Mouse (Mus musculus): Measurements from ENCODE around the gene Ifnar1. TPM values are rescaled to one million over a fixed set of nuclear protein-coding genes. Genes with fewer than 3 reads are reported as not detected.
"Not testable (repeated sequence)": the region's sequence is repeated elsewhere in the genome, so short reads cannot be mapped to it uniquely, and the experiment has no call there.

Ifnar1 gene
- polyA plus RNA-seq (2014; fragmentation: Nextera tagmentation; extraction: Ambion mirVana) = 51.9 and 60.9 TPM in 2 replicates

DNA sequence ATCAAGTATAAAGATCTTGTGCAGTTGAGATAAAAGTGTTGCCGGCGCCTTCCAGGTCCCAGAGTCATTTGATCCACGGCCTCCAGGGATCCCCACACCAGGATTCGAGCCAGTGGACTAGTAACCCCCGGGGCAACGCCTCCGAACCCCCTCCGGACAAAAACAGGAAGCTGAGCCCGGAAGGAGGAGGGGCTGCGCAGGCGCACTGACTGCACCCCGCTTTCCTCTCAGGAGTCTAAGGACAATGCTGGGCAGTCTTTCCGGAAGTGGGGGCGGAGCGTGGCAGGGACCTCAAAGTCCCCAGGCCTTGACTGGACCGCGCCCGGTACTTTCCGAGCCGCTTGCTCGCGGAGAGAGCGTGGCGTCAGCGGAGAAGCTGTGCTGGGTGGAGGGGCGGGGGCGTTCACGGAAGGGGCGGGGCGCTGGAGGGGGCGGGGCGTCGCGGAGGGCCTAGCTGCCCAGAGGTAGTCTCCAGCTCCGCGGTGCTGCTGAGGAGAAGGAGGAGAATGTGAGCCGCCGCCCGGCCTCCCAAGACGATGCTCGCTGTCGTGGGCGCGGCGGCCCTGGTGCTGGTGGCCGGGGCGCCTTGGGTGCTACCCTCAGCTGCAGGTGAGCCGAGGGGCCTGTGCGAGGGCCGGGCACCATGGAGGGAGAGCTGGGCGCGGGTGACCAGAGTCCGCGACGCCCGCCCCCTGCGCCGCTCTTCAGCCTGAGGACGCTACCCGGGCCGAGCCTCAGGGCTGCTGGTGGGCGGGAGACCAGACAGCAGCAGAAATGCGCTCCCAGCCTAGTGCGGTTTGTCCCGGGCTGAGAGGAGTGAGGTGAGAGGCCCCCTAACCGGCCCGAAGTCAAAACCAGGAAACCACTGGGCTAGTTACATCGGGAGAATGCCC, at the start of gene Ifnar1:
Gene Ifnar1 (plus strand): TSS at position 431 of the 893 bp plus-strand sequence.
- peak within 1 kb of the TSS; percentile 78 for H3K4me2 ChIP-seq (ENCODE audit: low read length)
- peaks cover 8% of the 10 kb centered on the region for H3K4me1 ChIP-seq (replicated peaks; ENCODE audit: control insufficient read depth, insufficient read depth, low read length)
- WGBS = under 1% methylated on average over 59 of the region's 68 CpGs
- H3K4me3 ChIP-seq (ENCODE audit: low read depth, low read length) = peak within 1 kb of the TSS; percentile 75
- ATAC-seq (replicated peaks; ENCODE audit: low FRiP score, low TSS enrichment, low read depth) (peak; percentile 100), DNase-seq (ENCODE audit: low spot score) (peak; percentile 98)
- H3K36me3 ChIP-seq (ENCODE audit: control insufficient read depth, insufficient read depth, low read length) = peaks cover 12% of the 10 kb centered on the region
- H3K27me3 ChIP-seq (replicated peaks; ENCODE audit: control insufficient read depth, insufficient read depth, low read length) = no peaks in the 10 kb centered on the region
- no peaks in the 10 kb centered on the region for H3K9me3 ChIP-seq (ENCODE audit: control insufficient read depth, low read length)
- H3K27ac ChIP-seq (ENCODE audit: low read depth) = peak within 1 kb of the TSS; percentile 91
- peak within 1 kb of the TSS; percentile 77 for H3K9ac ChIP-seq (ENCODE audit: low read length)

DNA sequence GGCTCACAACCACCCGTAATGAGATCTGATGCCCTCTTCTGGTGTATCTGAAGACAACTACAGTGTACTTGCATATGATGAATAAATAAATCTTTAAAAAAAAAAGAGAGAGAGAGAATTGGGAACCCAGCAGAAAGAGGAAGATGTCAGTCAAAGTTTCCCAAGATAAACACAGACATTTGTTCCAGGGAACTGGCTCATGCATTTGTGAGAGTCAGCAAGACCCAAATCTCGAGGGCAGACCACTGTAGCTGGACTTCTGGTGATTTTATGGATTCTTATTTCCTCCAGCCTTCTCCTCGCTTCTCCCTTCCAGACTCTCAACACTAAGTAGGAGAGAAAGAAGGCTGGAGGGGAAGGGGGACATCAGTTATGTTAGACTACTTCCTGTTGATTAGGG, 47.0 kb upstream of the Ifnar1 start:
- WGBS = 74% methylated on average over 3 of the region's 3 CpGs
- Histone ChIP-seq H3K27me3 (replicated peaks; ENCODE audit: control insufficient read depth, insufficient read depth, low read length) (no peaks in the 10 kb centered on the region), H3K9me3 (ENCODE audit: control insufficient read depth, low read length) (no peaks in the 10 kb centered on the region), H3K4me1 (replicated peaks; ENCODE audit: control insufficient read depth, insufficient read depth, low read length) (no peaks in the 10 kb centered on the region), H3K27ac (ENCODE audit: low read depth) (no peak overlapping the region), H3K36me3 (ENCODE audit: control insufficient read depth, insufficient read depth, low read length) (no peaks in the 10 kb centered on the region), H3K4me3 (ENCODE audit: low read depth, low read length) (no peak overlapping the region), H3K9ac (ENCODE audit: low read length) (no peak overlapping the region), H3K4me2 (ENCODE audit: low read length) (no peak overlapping the region)
- no peak for DNase-seq (ENCODE audit: low spot score)
- no peak for ATAC-seq (replicated peaks; ENCODE audit: low FRiP score, low TSS enrichment, low read depth)

DNA sequence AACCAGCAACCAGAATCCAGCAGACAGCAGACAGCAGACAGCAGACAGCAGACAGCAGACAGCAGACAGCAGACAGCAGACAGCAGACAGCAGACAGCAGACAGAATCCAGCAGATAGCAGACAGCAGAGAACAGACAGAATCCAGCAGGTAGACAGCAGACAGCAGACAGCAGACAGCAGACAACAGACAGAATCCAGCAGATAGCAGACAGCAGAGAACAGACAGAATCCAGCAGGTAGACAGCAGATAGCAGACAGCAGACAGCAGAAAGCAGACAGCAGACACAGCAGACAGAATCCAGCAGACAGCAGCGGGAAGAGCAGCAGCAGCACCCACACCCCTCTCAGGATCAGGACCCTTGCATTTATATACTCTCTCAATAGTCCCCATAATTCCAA, 46.4 kb upstream of the Ifnar1 start:
- not testable (repeated sequence) for H3K9ac ChIP-seq (ENCODE audit: low read length); ATAC-seq (replicated peaks; ENCODE audit: low FRiP score, low TSS enrichment, low read depth); H3K9me3 ChIP-seq (ENCODE audit: control insufficient read depth, low read length); H3K27ac ChIP-seq (ENCODE audit: low read depth); H3K4me1 ChIP-seq (replicated peaks; ENCODE audit: control insufficient read depth, insufficient read depth, low read length); H3K27me3 ChIP-seq (replicated peaks; ENCODE audit: control insufficient read depth, insufficient read depth, low read length); H3K4me3 ChIP-seq (ENCODE audit: low read depth, low read length); H3K36me3 ChIP-seq (ENCODE audit: control insufficient read depth, insufficient read depth, low read length); H3K4me2 ChIP-seq (ENCODE audit: low read length); DNase-seq (ENCODE audit: low spot score)
- WGBS = 74% methylated on average over 1 of the region's 1 CpGs

DNA sequence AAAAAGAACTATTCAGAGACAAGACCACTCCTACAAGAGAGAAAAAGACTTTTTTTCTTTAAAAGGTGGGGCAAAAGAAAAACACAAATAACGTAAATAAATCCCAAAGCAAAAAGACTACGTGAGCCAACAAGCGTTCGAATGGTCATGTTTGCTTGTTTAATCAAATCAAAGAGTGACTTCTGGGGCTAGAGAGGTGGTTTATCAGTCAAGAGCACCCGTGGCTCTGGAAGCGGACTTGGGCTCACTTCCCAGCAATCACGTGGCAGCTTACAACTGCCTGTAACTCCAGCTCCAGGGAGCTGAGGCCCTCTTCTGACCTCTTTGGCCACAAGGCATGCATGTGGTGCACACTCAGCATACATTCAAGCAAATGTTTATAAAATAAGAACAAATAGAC, 43.7 kb upstream of the Ifnar1 start:
- Histone ChIP-seq H3K9me3 (ENCODE audit: control insufficient read depth, low read length) (no peaks in the 10 kb centered on the region), H3K36me3 (ENCODE audit: control insufficient read depth, insufficient read depth, low read length) (no peaks in the 10 kb centered on the region), H3K4me2 (ENCODE audit: low read length) (no peak overlapping the region), H3K27ac (ENCODE audit: low read depth) (no peak overlapping the region), H3K4me3 (ENCODE audit: low read depth, low read length) (no peak overlapping the region), H3K4me1 (replicated peaks; ENCODE audit: control insufficient read depth, insufficient read depth, low read length) (no peaks in the 10 kb centered on the region), H3K27me3 (replicated peaks; ENCODE audit: control insufficient read depth, insufficient read depth, low read length) (no peaks in the 10 kb centered on the region), H3K9ac (ENCODE audit: low read length) (no peak overlapping the region)
- WGBS = 42% methylated on average over 7 of the region's 7 CpGs
- DNase-seq (ENCODE audit: low spot score) = no peak
- ATAC-seq (replicated peaks; ENCODE audit: low FRiP score, low TSS enrichment, low read depth) = no peak

DNA sequence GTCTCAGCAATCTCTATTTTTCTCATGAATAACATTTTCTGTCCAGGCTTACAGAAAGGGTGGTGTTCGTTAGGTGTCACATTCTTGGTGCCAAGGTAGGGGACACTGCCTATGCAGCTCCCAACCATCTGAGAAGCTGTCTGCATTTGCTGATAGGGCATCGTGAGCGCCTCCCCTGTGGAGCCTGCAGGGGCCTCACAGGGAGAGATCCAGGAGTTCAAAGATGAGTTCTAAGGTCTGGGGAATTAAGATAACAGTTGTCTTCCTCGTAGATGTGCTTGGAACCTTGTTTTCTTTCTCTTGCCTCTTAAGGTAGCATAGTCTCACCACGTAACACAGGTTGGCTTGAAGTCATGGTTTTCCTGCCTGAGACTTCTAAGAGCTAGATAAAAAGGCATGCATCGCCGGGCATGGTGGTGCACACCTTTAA, 43.2 kb upstream of the Ifnar1 start:
- Histone ChIP-seq H3K9me3 (ENCODE audit: control insufficient read depth, low read length) (no peaks in the 10 kb centered on the region), H3K4me1 (replicated peaks; ENCODE audit: control insufficient read depth, insufficient read depth, low read length) (no peaks in the 10 kb centered on the region), H3K27me3 (replicated peaks; ENCODE audit: control insufficient read depth, insufficient read depth, low read length) (no peaks in the 10 kb centered on the region), H3K4me2 (ENCODE audit: low read length) (no peak overlapping the region), H3K36me3 (ENCODE audit: control insufficient read depth, insufficient read depth, low read length) (no peaks in the 10 kb centered on the region), H3K27ac (ENCODE audit: low read depth) (no peak overlapping the region), H3K4me3 (ENCODE audit: low read depth, low read length) (no peak overlapping the region), H3K9ac (ENCODE audit: low read length) (no peak overlapping the region)
- ATAC-seq (replicated peaks; ENCODE audit: low FRiP score, low TSS enrichment, low read depth) (no peak), DNase-seq (ENCODE audit: low spot score) (no peak)
- whole genome bisulfite sequencing = 74% methylated on average over 7 of the region's 7 CpGs

DNA sequence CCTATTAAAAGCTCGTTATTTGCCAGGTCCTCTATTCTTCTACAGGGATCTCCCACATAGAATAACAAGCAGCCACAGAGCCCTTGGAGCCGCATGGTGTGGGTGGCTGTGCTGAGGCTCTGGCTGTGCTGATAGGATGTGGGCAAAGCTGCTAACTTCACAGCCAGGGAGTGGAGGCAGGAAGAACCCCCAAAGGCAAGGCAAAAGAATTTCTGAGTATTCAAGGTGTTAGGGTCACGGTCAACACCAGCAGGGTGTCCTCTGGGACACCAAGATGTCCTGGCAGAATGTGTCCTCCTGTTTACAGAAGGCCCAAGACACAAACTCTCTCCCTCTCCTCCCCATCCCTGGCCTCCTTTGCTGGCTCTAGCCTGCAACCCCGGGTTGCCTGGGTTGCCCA, 42.6 kb upstream of the Ifnar1 start:
- no peak overlapping the region for H3K4me3 ChIP-seq (ENCODE audit: low read depth, low read length)
- DNase-seq (ENCODE audit: low spot score) (no peak), ATAC-seq (replicated peaks; ENCODE audit: low FRiP score, low TSS enrichment, low read depth) (no peak)
- H3K9me3 ChIP-seq (ENCODE audit: control insufficient read depth, low read length) = no peaks in the 10 kb centered on the region
- H3K4me1 ChIP-seq (replicated peaks; ENCODE audit: control insufficient read depth, insufficient read depth, low read length) = no peaks in the 10 kb centered on the region
- no peaks in the 10 kb centered on the region for H3K36me3 ChIP-seq (ENCODE audit: control insufficient read depth, insufficient read depth, low read length)
- H3K27me3 ChIP-seq (replicated peaks; ENCODE audit: control insufficient read depth, insufficient read depth, low read length) = no peaks in the 10 kb centered on the region
- WGBS = 70% methylated on average over 4 of the region's 4 CpGs
- H3K9ac ChIP-seq (ENCODE audit: low read length) = no peak overlapping the region
- H3K27ac ChIP-seq (ENCODE audit: low read depth) = no peak overlapping the region
- no peak overlapping the region for H3K4me2 ChIP-seq (ENCODE audit: low read length)

DNA sequence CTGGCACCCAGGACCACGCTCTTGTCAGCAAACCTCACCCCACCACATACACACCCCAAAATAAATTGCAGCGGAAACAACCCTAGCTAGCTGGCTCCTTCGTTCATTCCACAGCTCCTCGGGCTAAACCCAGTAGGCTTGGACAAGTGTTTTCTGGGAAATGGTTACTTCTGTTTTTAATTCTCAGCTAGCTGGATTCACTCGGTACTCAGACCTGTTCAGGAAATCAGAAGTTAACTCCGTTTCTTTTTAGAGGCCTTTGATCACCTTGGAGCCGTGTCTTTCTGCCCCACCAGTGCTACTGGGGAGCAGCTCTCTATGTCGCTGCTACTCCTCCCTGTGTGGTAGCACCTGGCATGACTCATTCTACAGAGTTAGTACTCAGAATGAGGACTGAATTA, 41.8 kb upstream of the Ifnar1 start:
- H3K4me3 ChIP-seq (ENCODE audit: low read depth, low read length) = no peak overlapping the region
- H3K4me1 ChIP-seq (replicated peaks; ENCODE audit: control insufficient read depth, insufficient read depth, low read length) = no peaks in the 10 kb centered on the region
- no peak overlapping the region for H3K4me2 ChIP-seq (ENCODE audit: low read length)
- no peak for DNase-seq (ENCODE audit: low spot score)
- no peak overlapping the region for H3K9ac ChIP-seq (ENCODE audit: low read length)
- WGBS = 85% methylated on average over 8 of the region's 8 CpGs
- no peaks in the 10 kb centered on the region for H3K36me3 ChIP-seq (ENCODE audit: control insufficient read depth, insufficient read depth, low read length)
- ATAC-seq (replicated peaks; ENCODE audit: low FRiP score, low TSS enrichment, low read depth) = no peak
- no peaks in the 10 kb centered on the region for H3K27me3 ChIP-seq (replicated peaks; ENCODE audit: control insufficient read depth, insufficient read depth, low read length)
- H3K9me3 ChIP-seq (ENCODE audit: control insufficient read depth, low read length) = no peaks in the 10 kb centered on the region
- H3K27ac ChIP-seq (ENCODE audit: low read depth) = no peak overlapping the region

DNA sequence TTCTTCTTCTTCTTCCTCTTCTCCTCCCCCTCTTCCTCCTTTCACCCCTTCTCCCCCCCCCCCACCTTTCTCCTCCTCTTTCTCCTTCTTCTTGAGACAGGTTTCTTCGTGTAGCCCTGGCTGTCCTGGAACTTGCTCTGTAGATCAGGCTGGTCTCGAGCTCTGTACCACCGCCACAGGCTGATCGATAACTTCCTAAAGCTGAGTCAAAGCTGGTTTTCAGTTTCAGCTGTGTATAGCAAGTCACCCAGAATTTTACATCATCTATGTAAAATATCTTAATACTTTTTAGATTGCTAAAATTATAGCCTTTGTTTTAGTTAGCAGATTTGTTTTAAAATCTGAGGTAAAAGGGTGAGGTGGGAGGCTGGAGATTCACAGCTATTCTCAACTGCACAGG, 40.2 kb upstream of the Ifnar1 start:
- Histone ChIP-seq H3K9ac (ENCODE audit: low read length) (no peak overlapping the region), H3K9me3 (ENCODE audit: control insufficient read depth, low read length) (no peaks in the 10 kb centered on the region), H3K27me3 (replicated peaks; ENCODE audit: control insufficient read depth, insufficient read depth, low read length) (no peaks in the 10 kb centered on the region), H3K4me3 (ENCODE audit: low read depth, low read length) (no peak overlapping the region), H3K27ac (ENCODE audit: low read depth) (no peak overlapping the region), H3K4me2 (ENCODE audit: low read length) (no peak overlapping the region), H3K4me1 (replicated peaks; ENCODE audit: control insufficient read depth, insufficient read depth, low read length) (no peaks in the 10 kb centered on the region), H3K36me3 (ENCODE audit: control insufficient read depth, insufficient read depth, low read length) (no peaks in the 10 kb centered on the region)
- DNase-seq (ENCODE audit: low spot score) = no peak
- 90% methylated on average over 4 of the region's 4 CpGs for WGBS
- no peak for ATAC-seq (replicated peaks; ENCODE audit: low FRiP score, low TSS enrichment, low read depth)

DNA sequence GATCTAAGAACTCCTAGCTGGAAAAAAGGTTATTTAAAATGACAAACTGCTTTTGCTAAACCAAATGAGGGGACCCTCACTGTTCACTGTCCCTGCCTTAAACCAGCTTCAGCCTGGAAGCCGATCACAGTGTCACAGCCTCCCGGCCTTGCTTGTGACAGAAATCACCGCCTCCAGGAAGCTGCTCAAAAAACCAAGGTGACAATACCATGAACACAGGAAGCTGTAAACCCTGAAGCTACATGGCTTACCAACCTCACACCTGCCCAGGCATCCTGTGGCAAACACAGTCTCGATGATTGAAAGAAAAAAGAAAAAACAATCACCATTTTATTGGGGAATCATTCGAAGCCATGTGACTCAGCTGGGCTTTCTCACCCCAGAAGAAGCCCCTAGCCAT, 39.5 kb upstream of the Ifnar1 start:
- no peaks in the 10 kb centered on the region for H3K27me3 ChIP-seq (replicated peaks; ENCODE audit: control insufficient read depth, insufficient read depth, low read length)
- no peak overlapping the region for H3K27ac ChIP-seq (ENCODE audit: low read depth)
- H3K4me1 ChIP-seq (replicated peaks; ENCODE audit: control insufficient read depth, insufficient read depth, low read length) = no peaks in the 10 kb centered on the region
- DNase-seq (ENCODE audit: low spot score) (no peak), ATAC-seq (replicated peaks; ENCODE audit: low FRiP score, low TSS enrichment, low read depth) (no peak)
- no peak overlapping the region for H3K4me3 ChIP-seq (ENCODE audit: low read depth, low read length)
- H3K36me3 ChIP-seq (ENCODE audit: control insufficient read depth, insufficient read depth, low read length) = no peaks in the 10 kb centered on the region
- no peaks in the 10 kb centered on the region for H3K9me3 ChIP-seq (ENCODE audit: control insufficient read depth, low read length)
- no peak overlapping the region for H3K4me2 ChIP-seq (ENCODE audit: low read length)
- WGBS = 82% methylated on average over 5 of the region's 5 CpGs
- no peak overlapping the region for H3K9ac ChIP-seq (ENCODE audit: low read length)
